Mouse (Mus musculus): ENCODE results near the gene Cblc. TPM values are rescaled to one million over a fixed set of nuclear protein-coding genes. Genes with fewer than 3 reads are reported as not detected.

Cblc gene
- polyA plus RNA-seq, 1 experiment from 2014 or later = 0.59 TPM

GRCm38 (mm10) chr7:19779903-19780302, 16.7 kb downstream of the Cblc start:
- H3K4me3 ChIP-seq (ENCODE audit: low read depth, low read length) = no peak overlapping the region
- H3K36me3 ChIP-seq (ENCODE audit: control insufficient read depth, insufficient read depth, low read length) = no peaks in the 10 kb centered on the region
- H3K9ac ChIP-seq (ENCODE audit: low read depth, low read length) = no peak overlapping the region
- H3K27ac ChIP-seq (ENCODE audit: low read depth, low read length) = no peak overlapping the region
- no peaks in the 10 kb centered on the region for H3K9me3 ChIP-seq (ENCODE audit: control insufficient read depth, low read length)
- H3K4me2 ChIP-seq (replicated peaks; ENCODE audit: low read depth, low read length) = no peak overlapping the region
- ATAC-seq (ENCODE audit: low FRiP score) (no peak), DNase-seq (ENCODE audit: low spot score) (no peak)
- no peaks in the 10 kb centered on the region for H3K27me3 ChIP-seq (ENCODE audit: control insufficient read depth, insufficient read depth, low read length)
- WGBS = 84% methylated on average over 4 of the region's 4 CpGs
- H3K4me1 ChIP-seq (replicated peaks; ENCODE audit: control insufficient read depth, insufficient read depth, low read length) = no peaks in the 10 kb centered on the region

GRCm38 (mm10) chr7:19778645-19779044, 18.0 kb downstream of the Cblc start:
- Histone ChIP-seq H3K36me3 (ENCODE audit: control insufficient read depth, insufficient read depth, low read length) (no peaks in the 10 kb centered on the region), H3K9ac (ENCODE audit: low read depth, low read length) (no peak overlapping the region), H3K4me3 (ENCODE audit: low read depth, low read length) (no peak overlapping the region), H3K9me3 (ENCODE audit: control insufficient read depth, low read length) (no peaks in the 10 kb centered on the region), H3K4me2 (replicated peaks; ENCODE audit: low read depth, low read length) (no peak overlapping the region), H3K27me3 (ENCODE audit: control insufficient read depth, insufficient read depth, low read length) (no peaks in the 10 kb centered on the region), H3K27ac (ENCODE audit: low read depth, low read length) (no peak overlapping the region), H3K4me1 (replicated peaks; ENCODE audit: control insufficient read depth, insufficient read depth, low read length) (no peaks in the 10 kb centered on the region)
- no peak for ATAC-seq (ENCODE audit: low FRiP score)
- 86% methylated on average over 8 of the region's 8 CpGs for WGBS
- no peak for DNase-seq (ENCODE audit: low spot score)

GRCm38 (mm10) chr7:19777049-19777723, 19.4 kb downstream of the Cblc start:
- DNase-seq (ENCODE audit: low spot score) = no peak
- no peaks in the 10 kb centered on the region for H3K4me1 ChIP-seq (replicated peaks; ENCODE audit: control insufficient read depth, insufficient read depth, low read length)
- H3K4me3 ChIP-seq (ENCODE audit: low read depth, low read length) = no peak overlapping the region

GRCm38 (mm10) chr7:19771682-19772081, 24.9 kb downstream of the Cblc start:
- Histone ChIP-seq H3K4me1 (replicated peaks; ENCODE audit: control insufficient read depth, insufficient read depth, low read length) (peaks cover 6% of the 10 kb centered on the region), H3K27ac (ENCODE audit: low read depth, low read length) (no peak overlapping the region), H3K36me3 (ENCODE audit: control insufficient read depth, insufficient read depth, low read length) (no peaks in the 10 kb centered on the region), H3K9ac (ENCODE audit: low read depth, low read length) (no peak overlapping the region), H3K9me3 (ENCODE audit: control insufficient read depth, low read length) (no peaks in the 10 kb centered on the region), H3K4me3 (ENCODE audit: low read depth, low read length) (no peak overlapping the region), H3K4me2 (replicated peaks; ENCODE audit: low read depth, low read length) (no peak overlapping the region), H3K27me3 (ENCODE audit: control insufficient read depth, insufficient read depth, low read length) (peaks cover 18% of the 10 kb centered on the region)
- no peak for DNase-seq (ENCODE audit: low spot score)
- no peak for ATAC-seq (ENCODE audit: low FRiP score)
- 56% methylated on average over 4 of the region's 4 CpGs for WGBS

More at GRCm38 (mm10) chr7:19777049-19777723, 19.4 kb downstream of the Cblc start:
- no peaks in the 10 kb centered on the region for H3K9me3 ChIP-seq (ENCODE audit: control insufficient read depth, low read length)
- H3K4me2 ChIP-seq (replicated peaks; ENCODE audit: low read depth, low read length) = no peak overlapping the region
- no peak for ATAC-seq (ENCODE audit: low FRiP score)
- no peaks in the 10 kb centered on the region for H3K36me3 ChIP-seq (ENCODE audit: control insufficient read depth, insufficient read depth, low read length)
- H3K27ac ChIP-seq (ENCODE audit: low read depth, low read length) = no peak overlapping the region
- WGBS = 90% methylated on average over 11 of the region's 11 CpGs
- no peaks in the 10 kb centered on the region for H3K27me3 ChIP-seq (ENCODE audit: control insufficient read depth, insufficient read depth, low read length)
- no peak overlapping the region for H3K9ac ChIP-seq (ENCODE audit: low read depth, low read length)

- peak; percentile 57 for ATAC-seq (ENCODE audit: low FRiP score)
- peak within 1 kb of the TSS; percentile 32 for H3K4me3 ChIP-seq (ENCODE audit: low read depth, low read length)
- WGBS = 4% methylated on average over 8 of the region's 9 CpGs
- peaks cover 6% of the 10 kb centered on the region for H3K4me1 ChIP-seq (replicated peaks; ENCODE audit: control insufficient read depth, insufficient read depth, low read length)
- H3K27me3 ChIP-seq (ENCODE audit: control insufficient read depth, insufficient read depth, low read length) = peaks cover 18% of the 10 kb centered on the region
- 0 out of 2 replicates have a peak within 1 kb of the TSS, but pooled peaks have one; percentile 30 for H3K27ac ChIP-seq (ENCODE audit: low read depth, low read length)
- peak within 1 kb of the TSS; percentile 72 for H3K4me2 ChIP-seq (replicated peaks; ENCODE audit: low read depth, low read length)
- peak; percentile 53 for DNase-seq (ENCODE audit: low spot score)
- no peaks in the 10 kb centered on the region for H3K36me3 ChIP-seq (ENCODE audit: control insufficient read depth, insufficient read depth, low read length)
- peak within 1 kb of the TSS; percentile 57 for H3K9ac ChIP-seq (ENCODE audit: low read depth, low read length)
- H3K9me3 ChIP-seq (ENCODE audit: control insufficient read depth, low read length) = no peaks in the 10 kb centered on the region
Measured at GRCm38 (mm10) chr7:19770984-19771391, 25.6 kb downstream of the Cblc start, which contains the start of gene Bcam. Bcam (minus strand) TSS chr7:19771016.

GRCm38 (mm10) chr7:19770375-19770754, 26.2 kb downstream of the Cblc start:
- H3K27ac ChIP-seq (ENCODE audit: low read depth, low read length) = 0 out of 2 replicates have a peak overlapping the region, but pooled peaks have one; percentile 30
- peak overlapping the region; percentile 32 for H3K4me3 ChIP-seq (ENCODE audit: low read depth, low read length)
- no peaks in the 10 kb centered on the region for H3K9me3 ChIP-seq (ENCODE audit: control insufficient read depth, low read length)
- peak; percentile 87 for DNase-seq (ENCODE audit: low spot score)
- peak overlapping the region; percentile 57 for H3K9ac ChIP-seq (ENCODE audit: low read depth, low read length)
- H3K4me2 ChIP-seq (replicated peaks; ENCODE audit: low read depth, low read length) = peak overlapping the region; percentile 72
- 0% methylated on average over 22 of the region's 28 CpGs for WGBS
- peak; percentile 86 for ATAC-seq (ENCODE audit: low FRiP score)
- H3K4me1 ChIP-seq (replicated peaks; ENCODE audit: control insufficient read depth, insufficient read depth, low read length) = peaks cover 6% of the 10 kb centered on the region
- peaks cover 18% of the 10 kb centered on the region for H3K27me3 ChIP-seq (ENCODE audit: control insufficient read depth, insufficient read depth, low read length)
- no peaks in the 10 kb centered on the region for H3K36me3 ChIP-seq (ENCODE audit: control insufficient read depth, insufficient read depth, low read length)

- H3K4me1 ChIP-seq (replicated peaks; ENCODE audit: control insufficient read depth, insufficient read depth, low read length) = peaks cover 6% of the 10 kb centered on the region
- no peak for DNase-seq (ENCODE audit: low spot score)
- H3K36me3 ChIP-seq (ENCODE audit: control insufficient read depth, insufficient read depth, low read length) = no peaks in the 10 kb centered on the region
- 0 out of 2 replicates have a peak, but pooled peaks have one; percentile 10 for ATAC-seq (ENCODE audit: low FRiP score)
- H3K9ac ChIP-seq (ENCODE audit: low read depth, low read length) = peak overlapping the region; percentile 57
- H3K9me3 ChIP-seq (ENCODE audit: control insufficient read depth, low read length) = no peaks in the 10 kb centered on the region
- WGBS = 7% methylated on average over 16 of the region's 16 CpGs
- no peak overlapping the region for H3K27ac ChIP-seq (ENCODE audit: low read depth, low read length)
- H3K4me2 ChIP-seq (replicated peaks; ENCODE audit: low read depth, low read length) = peak overlapping the region; percentile 72
- peaks cover 18% of the 10 kb centered on the region for H3K27me3 ChIP-seq (ENCODE audit: control insufficient read depth, insufficient read depth, low read length)
- H3K4me3 ChIP-seq (ENCODE audit: low read depth, low read length) = peak overlapping the region; percentile 32
Measured at GRCm38 (mm10) chr7:19769434-19770374, 26.9 kb downstream of the Cblc start.

GRCm38 (mm10) chr7:19769001-19769400, 27.6 kb downstream of the Cblc start:
- H3K4me2 ChIP-seq (replicated peaks; ENCODE audit: low read depth, low read length) = no peak overlapping the region
- DNase-seq (ENCODE audit: low spot score) (no peak), ATAC-seq (ENCODE audit: low FRiP score) (no peak)
- H3K4me1 ChIP-seq (replicated peaks; ENCODE audit: control insufficient read depth, insufficient read depth, low read length) = peaks cover 6% of the 10 kb centered on the region
- no peak overlapping the region for H3K27ac ChIP-seq (ENCODE audit: low read depth, low read length)
- H3K9ac ChIP-seq (ENCODE audit: low read depth, low read length) = no peak overlapping the region
- H3K4me3 ChIP-seq (ENCODE audit: low read depth, low read length) = no peak overlapping the region
- H3K36me3 ChIP-seq (ENCODE audit: control insufficient read depth, insufficient read depth, low read length) = no peaks in the 10 kb centered on the region
- WGBS = 23% methylated on average over 4 of the region's 4 CpGs
- H3K27me3 ChIP-seq (ENCODE audit: control insufficient read depth, insufficient read depth, low read length) = peaks cover 18% of the 10 kb centered on the region
- H3K9me3 ChIP-seq (ENCODE audit: control insufficient read depth, low read length) = no peaks in the 10 kb centered on the region

All from hindbrain, embryonic 11.5 days (tissue).